Mouse (Mus musculus): ENCODE data around the gene Farsa.

The Farsa gene

DNA sequence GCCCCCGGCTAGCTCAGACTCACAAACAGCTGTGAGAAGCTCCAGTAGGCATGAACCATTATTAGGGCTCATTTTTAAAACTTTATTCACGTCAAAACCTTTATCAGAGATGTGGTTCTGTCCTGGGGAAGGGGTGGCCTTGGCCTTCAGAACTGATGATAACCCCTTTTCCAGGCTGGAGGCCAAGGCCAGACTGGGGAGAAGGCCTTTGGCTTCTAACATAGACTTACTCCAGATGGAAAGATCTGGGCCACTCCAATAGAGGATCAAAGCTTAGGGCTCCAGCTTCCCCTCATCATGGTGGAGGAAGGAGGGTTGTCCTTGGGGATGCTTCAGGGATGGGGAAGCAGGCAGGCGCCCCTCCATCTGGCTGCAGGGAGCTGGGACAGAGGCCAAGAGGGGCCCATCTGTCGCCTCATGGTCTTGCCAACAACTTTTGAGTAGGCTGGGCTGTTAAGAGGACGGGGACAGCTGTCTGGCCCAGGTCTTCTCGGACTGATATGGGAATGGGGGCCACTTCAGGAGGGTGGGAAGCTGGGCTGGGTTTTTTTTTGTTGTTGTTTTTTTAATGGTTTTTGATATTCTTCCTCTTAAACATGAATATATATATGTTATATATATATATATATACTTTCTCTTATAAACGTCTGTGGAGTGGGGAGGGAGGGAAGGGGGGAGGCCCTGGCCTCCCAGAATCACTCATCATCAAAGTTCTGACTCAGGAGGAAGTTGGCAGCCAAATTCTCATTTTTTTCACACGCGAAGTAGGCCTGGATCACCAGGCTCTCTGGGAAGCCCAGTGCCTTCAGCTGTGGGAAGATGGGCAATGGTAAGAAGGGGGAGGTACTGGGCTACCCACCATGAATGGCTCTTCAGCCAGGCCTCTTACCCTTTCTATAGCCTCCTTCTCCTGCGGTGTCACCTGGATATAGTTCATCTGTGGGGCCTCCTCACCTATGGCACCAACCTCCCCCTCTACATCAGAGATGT, 21.6 kb upstream of the Farsa start:
- no peak for DNase-seq (ENCODE audit: low spot score)

- no peak for DNase-seq (ENCODE audit: low spot score)
These were observed 19.5 kb upstream of the Farsa start for GRCm38 (mm10) chr8:84837149-84837911.

DNA sequence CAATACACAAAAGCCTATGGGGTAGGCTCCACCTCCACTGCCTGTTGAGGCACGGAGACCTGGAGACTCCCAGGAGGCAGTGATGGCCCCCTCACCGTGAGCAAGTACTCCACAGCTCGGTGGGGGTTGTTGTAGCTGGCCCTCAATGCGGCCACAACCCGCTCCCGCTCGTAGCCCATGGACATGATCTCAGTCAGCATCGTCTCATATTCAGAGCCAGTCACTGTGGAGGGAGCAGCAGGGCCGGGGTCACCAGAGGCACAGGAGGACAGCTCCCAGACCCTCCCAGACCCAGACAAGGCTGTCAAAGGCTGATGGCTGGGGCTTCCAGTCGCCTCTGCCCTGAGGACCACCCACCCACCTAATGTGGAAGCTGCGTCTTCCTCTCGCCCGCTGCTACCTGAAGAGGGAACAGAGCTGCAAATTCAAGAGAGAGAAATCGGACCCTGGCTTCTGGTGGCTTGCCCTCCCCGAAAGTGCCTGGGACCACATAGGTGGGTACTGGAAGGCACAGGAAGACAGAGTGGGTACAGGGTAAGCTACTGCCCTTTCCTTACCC, 18.8 kb upstream of the Farsa start:
- no peak for DNase-seq (ENCODE audit: low spot score)

DNA sequence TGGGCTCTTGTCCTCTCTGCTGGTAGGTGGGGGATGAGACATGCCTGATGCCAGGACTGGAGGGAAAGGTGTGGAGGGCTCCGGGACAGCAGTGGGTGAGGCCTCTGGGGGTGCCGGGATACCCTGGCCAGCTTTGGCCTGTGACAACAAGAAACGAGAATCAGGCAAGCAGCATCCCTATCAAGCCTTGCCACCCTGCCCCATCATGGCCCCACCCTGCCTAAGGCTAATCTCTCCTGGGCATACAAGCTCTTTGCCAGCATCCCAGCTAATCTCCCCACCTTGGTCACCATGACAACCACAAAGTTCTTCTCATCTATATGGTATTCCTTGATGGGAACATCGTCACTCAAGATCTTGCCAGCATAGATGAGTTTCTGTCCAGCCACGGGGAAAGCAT, 18.3 kb upstream of the Farsa start:
- no peak for DNase-seq (ENCODE audit: low spot score)

DNA sequence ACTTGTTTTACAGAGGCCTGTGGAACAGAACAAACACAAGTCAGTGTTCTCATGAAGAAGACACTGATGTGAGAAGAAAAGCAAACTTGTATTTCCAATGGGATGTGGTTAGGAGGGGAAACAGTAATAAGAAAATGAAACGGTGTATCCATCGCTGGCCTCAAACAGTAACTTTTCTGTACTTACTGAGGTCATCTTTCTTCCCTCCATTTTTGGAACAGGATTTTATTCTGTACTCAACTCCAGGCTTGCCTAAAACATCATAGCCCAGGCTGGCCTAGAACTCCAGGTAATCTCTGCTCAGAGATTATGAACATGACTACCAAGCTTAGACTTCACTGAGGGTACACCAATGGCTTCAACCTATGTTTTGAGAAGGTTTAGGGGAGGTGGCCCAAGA, 17.4 kb upstream of the Farsa start:
- DNase-seq (ENCODE audit: low spot score): no peak

DNA sequence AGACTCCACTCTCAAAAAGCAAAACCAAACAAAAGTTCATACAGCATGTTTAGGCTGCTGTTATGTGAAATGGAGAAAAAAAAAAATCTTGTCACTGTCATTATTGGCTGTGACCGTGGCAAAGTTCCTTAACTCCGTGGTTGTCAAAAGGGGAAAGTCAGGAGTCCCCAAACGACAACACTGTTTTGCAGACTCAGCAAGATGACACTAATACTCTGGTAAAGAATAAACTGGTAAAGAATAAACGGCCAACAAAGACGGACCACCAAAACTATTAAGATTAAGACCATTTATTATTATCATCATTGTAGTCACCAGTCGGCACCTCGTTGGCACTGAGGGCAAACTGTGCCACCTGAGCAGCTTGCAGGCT, 16.9 kb upstream of the Farsa start:
- no peak for DNase-seq (ENCODE audit: low spot score)

- peak; percentile 82 for DNase-seq (ENCODE audit: low spot score)
These were observed 16.4 kb upstream of the Farsa start, which contains the start of gene Rad23a for GRCm38 (mm10) chr8:84840248-84840999. TSS of gene Rad23a (minus strand) at chr8:84840665.

DNA sequence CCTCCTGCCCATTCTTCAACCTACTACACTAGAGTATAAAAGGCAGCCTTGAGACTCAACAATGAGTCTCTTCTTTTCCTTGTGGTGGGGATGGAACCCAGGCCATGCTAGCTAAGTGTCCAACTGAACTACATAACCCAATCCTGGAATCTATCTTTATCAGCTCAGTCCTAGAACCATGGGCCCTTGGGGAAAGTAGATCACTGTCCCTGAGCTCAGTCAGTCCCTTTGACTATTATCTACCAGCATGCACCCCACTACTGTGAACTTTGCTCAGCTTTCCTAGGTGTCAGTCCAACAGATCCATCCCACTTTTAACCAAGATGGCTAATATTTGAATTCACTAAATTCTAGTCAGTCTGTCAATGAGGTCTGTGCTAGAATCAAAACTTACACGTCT, 15.3 kb upstream of the Farsa start:
- no peak for DNase-seq (ENCODE audit: low spot score)

DNA sequence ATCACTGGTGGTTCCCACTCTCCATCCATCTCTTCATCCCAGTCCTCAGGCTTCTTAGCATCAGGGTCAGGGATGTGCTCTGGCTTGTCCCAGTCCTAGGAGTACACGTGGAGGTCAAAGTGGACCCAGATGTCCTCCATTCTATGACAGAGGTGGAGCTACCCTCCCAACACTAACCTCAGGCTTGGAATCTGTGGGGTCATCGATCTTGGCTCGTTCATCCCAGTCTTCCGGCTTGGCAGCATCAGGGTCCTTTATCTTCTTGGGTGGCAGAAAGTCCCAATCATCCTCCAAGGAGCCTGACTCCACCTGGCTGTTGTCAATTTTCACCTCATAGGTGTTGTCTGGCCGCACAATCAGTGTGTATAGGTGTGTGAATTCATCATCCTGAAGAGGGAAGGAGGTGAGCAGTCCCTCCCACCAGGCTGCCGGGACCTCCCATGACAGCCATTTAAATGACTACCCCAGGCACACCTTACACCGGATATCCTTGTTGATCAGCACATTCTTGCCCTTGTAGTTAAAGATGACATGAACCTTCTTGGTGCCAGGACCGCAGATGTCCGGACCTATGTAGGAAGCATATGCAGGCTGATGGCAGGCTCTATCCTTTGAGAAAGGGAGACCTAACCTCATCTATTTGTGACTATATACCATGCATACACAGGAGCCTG, 12.3 kb upstream of the Farsa start:
- no peak for DNase-seq (ENCODE audit: low spot score)

- no peak for DNase-seq (ENCODE audit: low spot score)
These were observed 11.3 kb upstream of the Farsa start for GRCm38 (mm10) chr8:84845355-84846093.

DNA sequence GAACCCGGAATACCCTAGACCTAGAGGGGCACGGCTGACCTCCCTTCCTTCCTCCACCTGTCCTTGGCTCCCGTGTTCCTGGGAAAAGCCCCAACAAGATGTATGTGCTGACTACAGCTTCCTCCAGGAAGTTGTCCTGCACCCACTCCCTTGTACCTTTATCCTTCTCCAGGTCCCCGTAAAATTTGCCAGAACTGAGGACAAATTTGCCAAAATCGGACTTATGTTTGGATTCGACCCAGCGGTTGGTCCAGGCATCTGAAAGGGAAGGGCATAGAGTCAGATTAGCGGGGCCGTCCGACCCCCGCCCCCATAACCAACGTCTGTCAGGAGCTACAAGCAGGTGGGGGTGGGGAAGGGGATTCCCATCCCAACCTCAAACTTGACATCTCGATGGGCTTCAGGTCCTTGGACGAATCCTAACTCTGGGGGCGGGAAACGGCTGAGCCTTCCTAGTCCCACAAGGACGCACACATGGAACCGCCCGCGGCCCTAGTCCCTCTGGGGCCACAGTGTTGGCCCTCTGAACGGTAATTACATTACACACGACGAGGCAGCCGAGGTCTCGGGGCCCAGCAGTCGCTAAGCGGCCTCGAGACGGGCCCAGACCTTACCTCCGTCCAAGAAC, 10.6 kb upstream of the Farsa start:
- DNase-seq (ENCODE audit: low spot score): no peak

DNA sequence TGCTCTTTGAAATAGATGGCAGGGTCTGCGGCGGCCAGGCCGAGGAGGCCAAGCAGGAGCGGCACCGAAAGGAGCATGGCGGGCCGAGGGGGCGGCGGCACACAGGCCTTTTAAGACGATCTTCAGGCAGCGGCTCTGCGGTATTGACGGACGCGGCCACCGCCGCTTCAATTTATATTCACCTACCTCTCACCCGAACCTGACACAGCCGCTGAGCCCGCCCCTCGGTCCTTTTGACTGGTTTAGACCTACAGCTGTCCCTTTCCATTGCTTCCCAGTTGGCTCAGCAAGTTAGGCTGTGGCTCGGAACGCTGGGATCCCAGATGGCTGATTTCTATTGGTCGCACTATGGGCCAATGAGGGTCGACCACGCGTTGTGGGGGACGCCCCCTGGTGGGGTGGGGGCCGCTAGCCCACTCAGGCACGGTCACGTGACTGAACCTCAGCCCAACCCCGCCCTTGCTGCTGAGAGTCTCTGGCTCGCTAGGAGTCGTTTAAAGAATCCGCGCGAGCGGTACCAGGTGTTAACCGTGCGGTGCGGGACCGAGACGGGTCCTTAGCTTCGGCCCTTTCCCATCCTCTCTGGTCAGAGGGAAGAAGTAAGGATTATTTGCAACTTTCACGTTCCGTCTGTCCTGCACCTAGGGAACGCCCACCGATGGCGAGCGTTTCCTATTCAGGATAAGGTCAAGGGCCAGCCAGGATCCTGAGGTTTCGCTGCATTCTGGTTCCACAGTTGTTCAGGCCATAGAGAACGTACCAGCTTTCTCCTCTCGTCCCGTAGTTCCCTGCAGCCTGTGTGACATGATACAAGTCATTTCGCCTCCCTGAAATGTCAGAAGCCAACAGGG, 9.8 kb upstream of the Farsa start, which contains the start of gene Calr:
Gene Calr (minus strand): TSS at position 213 of the 851 bp plus-strand sequence.
- peak; percentile 96 for DNase-seq (ENCODE audit: low spot score)

DNA sequence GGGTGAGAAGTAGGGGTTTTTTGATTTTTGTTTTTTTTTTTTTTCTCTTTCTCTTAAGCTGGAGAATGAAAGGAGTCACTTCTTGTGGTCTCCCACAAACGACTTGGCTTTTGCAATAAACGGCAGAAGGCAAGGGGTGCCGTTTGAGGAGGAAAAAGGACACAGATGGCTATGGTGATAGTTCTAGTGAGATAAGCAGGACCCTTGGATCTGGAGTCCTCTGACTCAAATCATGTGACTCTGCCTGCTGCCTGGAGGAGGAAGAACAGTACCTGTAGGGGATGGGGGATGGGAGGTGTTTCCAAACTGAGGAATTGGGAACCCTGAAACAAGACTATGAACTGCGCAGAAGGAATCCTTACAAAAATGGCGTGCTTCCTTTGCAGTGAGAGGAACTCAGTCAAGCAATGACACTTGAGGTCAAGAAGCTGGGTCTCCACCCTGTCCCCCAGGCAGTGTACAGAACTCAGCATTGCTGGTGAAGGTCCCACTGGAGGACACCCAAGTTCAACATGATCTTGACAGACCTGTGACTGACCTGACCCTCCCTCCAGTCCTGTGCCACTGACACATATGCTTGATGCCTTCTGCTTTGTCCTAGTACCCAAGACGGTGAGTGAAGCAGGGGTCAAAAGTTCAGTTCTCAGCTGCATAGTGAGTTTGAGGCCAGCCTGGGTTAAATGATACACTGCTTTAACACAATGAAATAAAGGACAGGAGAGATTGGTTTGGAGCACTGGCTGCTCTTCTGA, 8.9 kb upstream of the Farsa start:
- no peak for DNase-seq (ENCODE audit: low spot score)

- DNase-seq (ENCODE audit: low spot score): no peak
These were observed 355 bp upstream of the Farsa start for GRCm38 (mm10) chr8:84856434-84856833.

DNA sequence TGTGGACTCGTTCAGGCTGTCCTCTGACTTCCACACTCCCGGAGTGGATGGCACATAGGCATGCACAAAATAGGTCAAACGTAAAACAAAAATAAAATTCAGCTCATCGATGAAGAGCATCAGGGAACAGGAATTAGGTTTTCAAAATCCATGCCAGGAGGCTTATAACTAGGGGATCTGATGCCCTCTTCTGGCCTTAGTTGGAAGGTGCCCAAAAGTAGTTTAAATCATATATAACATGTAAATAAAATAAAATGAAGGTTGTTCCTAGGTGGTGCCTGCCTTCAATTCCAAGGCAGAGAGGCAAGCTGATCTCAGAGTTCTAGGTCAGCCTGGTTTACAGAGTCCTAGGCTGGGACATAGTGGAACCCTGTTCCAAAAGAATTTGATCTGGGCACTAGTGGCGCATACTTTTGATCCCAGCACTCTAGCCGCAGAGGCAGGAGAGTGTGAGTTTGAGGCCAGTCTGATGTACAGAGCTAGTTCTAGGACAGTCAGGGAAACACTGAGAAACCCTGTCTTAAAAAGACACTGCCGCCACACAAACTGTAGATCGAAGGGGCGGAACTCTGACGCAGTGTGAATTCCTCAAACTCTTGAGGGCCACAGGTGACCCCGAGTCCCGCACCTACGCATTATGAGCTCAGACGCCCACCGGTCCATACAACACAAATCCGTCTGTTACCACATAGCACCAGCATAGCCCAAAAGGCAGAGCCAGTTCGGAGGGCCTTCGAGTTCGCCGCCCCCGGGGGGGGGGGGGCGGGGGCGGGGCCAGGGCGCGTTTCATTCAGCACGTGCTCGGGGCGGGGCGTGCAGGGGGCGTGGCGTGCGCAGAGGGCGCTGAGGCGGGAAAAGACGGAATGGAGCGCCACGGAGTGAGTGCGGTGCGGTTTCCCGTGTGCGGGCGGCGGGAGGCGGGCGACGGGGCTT, 14.9 kb downstream of the Farsa start, which contains the start of gene Syce2:
Gene Syce2 (plus strand): TSS at position 736 of the 933 bp plus-strand sequence.
- peak; percentile 74 for DNase-seq (ENCODE audit: low spot score)

GRCm38 (mm10) chr8:84872309-84872965, 15.6 kb downstream of the Farsa start:
- peak; percentile 27 for DNase-seq (ENCODE audit: low spot score)

GRCm38 (mm10) chr8:84873016-84873415, 16.2 kb downstream of the Farsa start:
- no peak for DNase-seq (ENCODE audit: low spot score)
